Mouse (Mus musculus): ENCODE measurements around the gene Wnk1. TPM values are rescaled to one million over a fixed set of nuclear protein-coding genes. Genes with fewer than 3 reads are reported as not detected.
"Not testable (repeated sequence)": the region's sequence is repeated elsewhere in the genome, so short reads cannot be mapped to it uniquely, and the experiment has no call there.

Gene Wnk1
- polyA plus RNA-seq (2016; fragmentation: Nextera tagmentation; extraction: Ambion mirVana), result 58.6 and 67.7 TPM in 2 replicates

DNA sequence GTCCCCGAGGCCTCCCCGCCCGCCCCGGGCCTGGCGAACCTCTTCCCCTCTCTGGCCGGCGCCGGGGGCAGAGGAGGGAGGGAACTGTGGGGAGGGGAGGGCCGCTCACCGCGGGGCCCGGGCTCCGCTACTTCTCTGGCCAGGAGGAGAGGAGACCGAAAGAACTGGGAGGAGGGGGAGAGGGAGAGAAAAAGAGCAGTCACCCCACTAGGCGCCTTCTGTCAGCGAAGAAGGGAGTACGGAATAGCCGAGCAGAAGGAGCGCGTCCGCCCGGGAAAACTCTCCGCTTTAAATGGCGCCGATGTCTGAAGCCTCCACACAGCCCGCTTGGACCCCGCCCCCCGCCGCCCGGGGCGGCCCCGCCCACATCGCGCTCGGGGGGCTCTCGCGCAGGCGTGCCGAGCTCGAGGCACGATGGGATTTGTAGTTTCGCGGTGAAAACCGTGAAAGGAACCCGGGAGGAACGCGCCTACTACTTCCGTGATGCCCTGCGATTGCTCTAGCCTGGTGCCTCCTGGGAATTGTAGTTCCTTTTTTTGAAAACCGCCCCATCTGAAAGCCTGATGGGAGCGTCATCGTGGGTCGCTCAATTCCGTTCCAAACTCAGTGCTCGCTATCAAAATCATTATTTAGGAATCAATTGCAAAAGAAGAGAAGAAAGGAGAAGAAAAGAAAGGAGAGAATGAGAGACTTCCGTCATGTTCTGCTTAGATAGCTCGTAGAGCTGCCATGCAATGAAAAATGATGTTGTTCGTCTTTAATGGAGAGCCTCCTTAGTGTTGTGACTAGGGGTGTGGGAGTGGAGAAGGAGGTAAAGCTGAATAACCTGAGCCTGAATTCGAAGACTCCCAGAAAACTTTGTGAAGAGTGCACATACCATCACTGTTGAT lies at the start of gene Wnk1:
Wnk1 (minus strand) TSS at position 307 of the 890 bp plus-strand sequence.
- Histone ChIP-seq H3K36me3 (peaks cover 3% of the 10 kb centered on the region; the same call in 1 of the 2 replicates), H3K27me3 (peaks cover 3% of the 10 kb centered on the region; the same call in 1 of the 2 replicates), H3K4me3 (replicated peaks) (peak within 1 kb of the TSS; percentile 85), H3K9me3 (no peaks in the 10 kb centered on the region), H3K4me1 (replicated peaks) (peaks cover 14% of the 10 kb centered on the region), H3K27ac (peak within 1 kb of the TSS; percentile 99), H3K9ac (replicated peaks) (peak within 1 kb of the TSS; percentile 90), H3K4me2 (peak within 1 kb of the TSS; percentile 97)
- peak; percentile 94 for ATAC-seq (ENCODE audit: insufficient number of reproducible peaks, insufficient read depth, low FRiP score, low TSS enrichment, low read depth)
- under 1% methylated on average over 53 of the region's 59 CpGs for WGBS

DNA sequence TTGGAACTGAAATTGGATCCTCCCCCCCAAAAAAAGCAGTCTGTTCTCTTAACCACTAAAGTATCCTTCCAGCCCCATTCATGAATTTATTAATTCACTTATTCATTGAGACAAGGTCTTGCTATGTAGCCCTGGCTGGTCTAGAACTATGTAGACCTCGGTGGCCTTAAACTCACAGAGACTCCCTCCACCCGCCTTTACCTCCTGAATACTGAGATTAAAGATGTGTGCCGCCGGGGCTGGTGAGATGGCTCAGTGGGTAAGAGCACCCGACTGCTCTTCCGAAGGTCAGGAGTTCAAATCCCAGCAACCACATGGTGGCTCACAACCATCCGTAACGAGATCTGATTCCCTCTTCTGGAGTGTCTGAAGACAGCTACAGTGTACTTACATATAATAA lies 48.6 kb upstream of the Wnk1 start:
- ATAC-seq (ENCODE audit: insufficient number of reproducible peaks, insufficient read depth, low FRiP score, low TSS enrichment, low read depth); H3K27me3 ChIP-seq; H3K9ac ChIP-seq (replicated peaks); H3K4me2 ChIP-seq; H3K4me3 ChIP-seq (replicated peaks); H3K36me3 ChIP-seq; H3K4me1 ChIP-seq (replicated peaks); H3K27ac ChIP-seq; H3K9me3 ChIP-seq: not testable (repeated sequence)
- 85% methylated on average over 8 of the region's 8 CpGs for WGBS

DNA sequence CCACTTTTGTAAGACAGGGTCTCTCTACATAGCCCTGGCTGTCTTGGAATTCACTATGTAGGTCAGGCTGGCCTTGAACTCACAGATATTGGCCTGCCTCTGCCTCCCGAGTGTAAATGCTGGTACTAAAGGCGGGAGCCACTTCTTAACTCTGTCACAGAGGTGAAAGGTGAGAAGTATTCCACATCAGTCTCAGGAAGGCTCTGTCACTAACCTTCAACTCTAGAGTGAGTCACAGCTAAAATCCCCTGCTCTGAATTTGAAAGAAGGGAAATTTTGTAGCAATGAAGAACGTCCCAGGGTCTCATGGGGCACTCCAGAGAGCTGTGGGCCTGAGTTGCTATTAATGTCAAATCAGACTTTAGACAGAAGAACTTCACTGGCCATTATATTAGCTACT lies 47.4 kb upstream of the Wnk1 start:
- Histone ChIP-seq H3K4me1 (replicated peaks) (no peaks in the 10 kb centered on the region), H3K27me3 (no peaks in the 10 kb centered on the region), H3K4me2 (no peak overlapping the region), H3K9ac (replicated peaks) (no peak overlapping the region), H3K9me3 (no peaks in the 10 kb centered on the region), H3K36me3 (no peaks in the 10 kb centered on the region), H3K27ac (no peak overlapping the region), H3K4me3 (replicated peaks) (no peak overlapping the region)
- no peak for ATAC-seq (ENCODE audit: insufficient number of reproducible peaks, insufficient read depth, low FRiP score, low TSS enrichment, low read depth)
- 70% methylated on average over 3 of the region's 3 CpGs for WGBS

DNA sequence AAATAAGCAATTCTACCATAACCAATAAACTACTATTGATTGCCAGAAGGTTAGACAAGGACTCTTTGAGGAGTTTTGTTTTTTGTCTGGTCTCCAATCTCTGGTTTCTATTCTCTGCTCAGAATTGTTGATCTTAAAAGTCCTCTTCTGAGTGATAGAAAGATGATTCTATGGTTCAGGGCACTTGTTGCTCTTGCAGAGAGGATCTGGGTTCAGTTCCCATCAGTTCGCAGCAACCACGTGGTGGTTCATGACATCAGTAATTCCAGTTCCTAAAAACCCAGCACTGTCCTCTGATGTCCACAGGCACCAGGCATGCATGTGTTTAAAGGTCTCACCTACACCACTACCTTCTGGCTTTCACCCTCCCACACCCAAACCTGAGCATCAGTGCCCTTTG lies 46.5 kb upstream of the Wnk1 start:
- Histone ChIP-seq H3K4me1 (replicated peaks) (no peaks in the 10 kb centered on the region), H3K9ac (replicated peaks) (no peak overlapping the region), H3K9me3 (no peaks in the 10 kb centered on the region), H3K27me3 (no peaks in the 10 kb centered on the region), H3K27ac (no peak overlapping the region), H3K36me3 (no peaks in the 10 kb centered on the region), H3K4me2 (no peak overlapping the region), H3K4me3 (replicated peaks) (no peak overlapping the region)
- 91% methylated on average over 2 of the region's 2 CpGs for WGBS
- no peak for ATAC-seq (ENCODE audit: insufficient number of reproducible peaks, insufficient read depth, low FRiP score, low TSS enrichment, low read depth)

DNA sequence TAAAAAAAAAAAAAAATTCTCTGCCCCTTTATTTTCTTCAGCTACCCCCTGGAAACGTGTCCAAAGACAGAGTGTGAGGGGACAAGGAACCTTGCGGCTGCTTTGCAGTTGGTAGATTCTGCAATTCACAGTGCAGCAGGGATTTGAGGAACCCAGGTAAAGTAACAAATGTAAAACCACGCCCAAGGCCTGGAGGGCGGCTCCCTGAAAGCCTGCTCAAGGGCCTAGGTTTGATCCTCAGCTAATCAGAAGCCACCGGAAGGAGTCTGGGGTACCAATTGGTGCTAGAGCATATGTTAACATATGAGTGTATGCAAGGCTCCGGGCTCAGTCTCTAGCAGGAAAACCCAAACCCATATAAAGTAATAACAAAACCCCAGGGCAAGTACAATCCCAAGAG lies 45.0 kb upstream of the Wnk1 start:
- 69% methylated on average over 6 of the region's 6 CpGs for WGBS
- no peak for ATAC-seq (ENCODE audit: insufficient number of reproducible peaks, insufficient read depth, low FRiP score, low TSS enrichment, low read depth)
- no peaks in the 10 kb centered on the region for H3K27me3 ChIP-seq

DNA sequence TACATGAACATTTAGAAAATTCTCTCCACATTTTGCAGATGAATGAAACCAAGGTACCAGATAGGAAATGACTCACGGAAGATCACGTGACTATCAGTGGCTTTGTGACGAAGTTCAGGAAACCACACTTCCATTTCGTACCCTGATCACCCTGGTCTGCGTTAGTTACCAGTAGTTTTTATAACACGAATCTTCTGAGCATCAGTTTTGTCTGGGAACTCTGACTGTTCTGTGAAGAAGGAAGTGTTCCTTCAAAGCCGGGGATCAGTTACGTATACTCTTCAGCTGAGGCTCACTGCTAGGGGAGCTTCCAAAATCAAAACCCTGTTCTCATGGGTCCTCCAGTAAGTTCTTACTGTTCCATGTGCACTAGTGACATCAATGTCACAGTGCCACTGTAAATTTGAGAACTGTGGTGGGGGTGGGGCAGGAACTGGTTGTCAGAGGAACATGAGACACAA lies 44.5 kb upstream of the Wnk1 start:
- H3K36me3 ChIP-seq, result no peaks in the 10 kb centered on the region
- H3K27ac ChIP-seq, result no peak overlapping the region
- H3K27me3 ChIP-seq, result no peaks in the 10 kb centered on the region
- no peaks in the 10 kb centered on the region for H3K4me1 ChIP-seq (replicated peaks)
- H3K9ac ChIP-seq (replicated peaks), result no peak overlapping the region
- H3K9me3 ChIP-seq, result no peaks in the 10 kb centered on the region
- WGBS, result 84% methylated on average over 8 of the region's 8 CpGs
- H3K4me2 ChIP-seq, result no peak overlapping the region
- no peak overlapping the region for H3K4me3 ChIP-seq (replicated peaks)
- no peak for ATAC-seq (ENCODE audit: insufficient number of reproducible peaks, insufficient read depth, low FRiP score, low TSS enrichment, low read depth)

More for the DNA sequence above, 45.0 kb upstream of the Wnk1 start:
- no peak overlapping the region for H3K27ac ChIP-seq
- H3K4me1 ChIP-seq (replicated peaks), result no peaks in the 10 kb centered on the region
- no peaks in the 10 kb centered on the region for H3K9me3 ChIP-seq
- no peak overlapping the region for H3K4me3 ChIP-seq (replicated peaks)
- H3K36me3 ChIP-seq, result no peaks in the 10 kb centered on the region
- no peak overlapping the region for H3K4me2 ChIP-seq
- no peak overlapping the region for H3K9ac ChIP-seq (replicated peaks)

DNA sequence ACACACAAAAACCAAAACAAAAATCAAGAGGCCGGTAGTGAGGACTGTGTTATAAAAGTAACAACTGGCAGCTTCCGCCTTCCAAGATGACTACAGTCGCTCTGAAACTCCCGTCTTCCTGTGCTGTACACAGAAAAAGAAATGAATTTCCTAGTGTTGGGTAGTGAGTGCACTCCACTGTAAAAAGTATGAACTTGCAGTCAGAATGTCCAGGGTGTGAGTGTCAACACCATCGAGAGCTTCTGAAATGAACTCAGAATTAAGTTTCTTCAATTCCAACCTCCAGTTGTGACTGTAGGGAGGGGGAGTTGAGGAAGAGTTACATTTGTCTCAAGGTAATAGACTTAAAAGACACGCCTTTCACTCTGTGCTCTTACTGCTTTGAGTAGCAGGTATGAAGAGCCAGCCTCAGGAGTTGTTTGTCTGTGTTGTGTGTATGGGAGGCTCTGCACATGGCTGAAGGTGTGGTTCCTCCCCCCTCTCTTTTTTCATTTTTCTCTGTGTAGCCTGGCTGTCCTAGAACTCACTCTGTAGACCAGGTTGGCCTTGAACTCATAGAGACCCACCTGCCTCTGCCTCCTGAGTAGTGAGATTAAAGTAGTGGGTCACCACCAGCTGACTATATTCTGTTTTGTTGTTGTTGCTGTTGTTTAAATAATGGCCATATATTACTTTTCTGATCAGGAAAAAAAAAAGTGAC lies 43.9 kb upstream of the Wnk1 start:
- ATAC-seq (ENCODE audit: insufficient number of reproducible peaks, insufficient read depth, low FRiP score, low TSS enrichment, low read depth), result no peak
- 84% methylated on average over 6 of the region's 6 CpGs for WGBS
- H3K27me3 ChIP-seq, result no peaks in the 10 kb centered on the region
- no peaks in the 10 kb centered on the region for H3K9me3 ChIP-seq
- no peak overlapping the region for H3K27ac ChIP-seq
- H3K9ac ChIP-seq (replicated peaks), result no peak overlapping the region
- H3K4me3 ChIP-seq (replicated peaks), result no peak overlapping the region
- no peaks in the 10 kb centered on the region for H3K4me1 ChIP-seq (replicated peaks)
- H3K4me2 ChIP-seq, result no peak overlapping the region
- H3K36me3 ChIP-seq, result no peaks in the 10 kb centered on the region

DNA sequence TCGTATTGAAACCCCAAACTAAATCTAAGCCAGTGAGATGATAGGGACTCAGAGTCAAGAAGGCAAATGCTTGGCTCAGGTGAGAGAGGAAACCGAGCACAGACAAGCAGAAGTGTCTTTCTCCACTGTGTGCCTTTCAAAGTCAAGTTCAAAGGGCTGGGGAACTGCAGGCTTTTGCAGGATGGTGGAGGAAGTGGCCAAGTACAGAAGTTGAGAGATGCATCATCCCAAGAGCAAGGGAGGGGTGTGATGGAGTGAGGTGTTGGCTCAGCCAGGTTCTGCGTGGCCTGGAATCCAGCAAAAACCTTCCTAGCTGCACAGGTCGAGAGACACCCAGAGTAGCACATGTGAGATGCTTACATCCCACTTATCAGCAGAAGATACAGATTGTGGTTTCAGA lies 43.0 kb upstream of the Wnk1 start:
- Histone ChIP-seq H3K27me3 (no peaks in the 10 kb centered on the region), H3K27ac (no peak overlapping the region), H3K4me3 (replicated peaks) (no peak overlapping the region), H3K9ac (replicated peaks) (no peak overlapping the region), H3K4me2 (no peak overlapping the region), H3K36me3 (no peaks in the 10 kb centered on the region), H3K4me1 (replicated peaks) (no peaks in the 10 kb centered on the region), H3K9me3 (no peaks in the 10 kb centered on the region)
- WGBS, result 84% methylated on average over 4 of the region's 4 CpGs
- no peak for ATAC-seq (ENCODE audit: insufficient number of reproducible peaks, insufficient read depth, low FRiP score, low TSS enrichment, low read depth)

DNA sequence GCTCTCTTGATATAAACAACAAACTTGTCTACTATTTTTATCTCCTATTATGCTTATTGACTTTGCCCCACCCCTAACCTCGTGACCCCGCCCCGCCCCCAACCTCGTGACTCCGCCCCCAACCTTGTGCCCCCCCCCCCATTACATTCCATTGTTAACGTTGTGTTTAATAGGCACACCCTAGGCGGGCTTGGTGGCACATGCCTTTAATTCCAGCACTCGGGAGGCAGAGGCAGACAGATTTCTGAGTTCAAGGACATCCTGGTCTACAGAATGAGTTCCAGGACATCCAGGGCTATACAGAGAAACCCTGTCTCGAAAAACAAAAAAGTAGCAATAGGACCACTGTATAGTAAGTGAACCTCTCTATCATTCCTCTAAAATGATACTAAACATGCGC lies 41.1 kb upstream of the Wnk1 start:
- Histone ChIP-seq H3K27ac (no peak overlapping the region), H3K4me3 (replicated peaks) (no peak overlapping the region), H3K4me2 (no peak overlapping the region), H3K36me3 (no peaks in the 10 kb centered on the region), H3K27me3 (no peaks in the 10 kb centered on the region), H3K9ac (replicated peaks) (no peak overlapping the region), H3K9me3 (no peaks in the 10 kb centered on the region), H3K4me1 (replicated peaks) (no peaks in the 10 kb centered on the region)
- ATAC-seq (ENCODE audit: insufficient number of reproducible peaks, insufficient read depth, low FRiP score, low TSS enrichment, low read depth), result no peak
- 82% methylated on average over 10 of the region's 10 CpGs for WGBS

DNA sequence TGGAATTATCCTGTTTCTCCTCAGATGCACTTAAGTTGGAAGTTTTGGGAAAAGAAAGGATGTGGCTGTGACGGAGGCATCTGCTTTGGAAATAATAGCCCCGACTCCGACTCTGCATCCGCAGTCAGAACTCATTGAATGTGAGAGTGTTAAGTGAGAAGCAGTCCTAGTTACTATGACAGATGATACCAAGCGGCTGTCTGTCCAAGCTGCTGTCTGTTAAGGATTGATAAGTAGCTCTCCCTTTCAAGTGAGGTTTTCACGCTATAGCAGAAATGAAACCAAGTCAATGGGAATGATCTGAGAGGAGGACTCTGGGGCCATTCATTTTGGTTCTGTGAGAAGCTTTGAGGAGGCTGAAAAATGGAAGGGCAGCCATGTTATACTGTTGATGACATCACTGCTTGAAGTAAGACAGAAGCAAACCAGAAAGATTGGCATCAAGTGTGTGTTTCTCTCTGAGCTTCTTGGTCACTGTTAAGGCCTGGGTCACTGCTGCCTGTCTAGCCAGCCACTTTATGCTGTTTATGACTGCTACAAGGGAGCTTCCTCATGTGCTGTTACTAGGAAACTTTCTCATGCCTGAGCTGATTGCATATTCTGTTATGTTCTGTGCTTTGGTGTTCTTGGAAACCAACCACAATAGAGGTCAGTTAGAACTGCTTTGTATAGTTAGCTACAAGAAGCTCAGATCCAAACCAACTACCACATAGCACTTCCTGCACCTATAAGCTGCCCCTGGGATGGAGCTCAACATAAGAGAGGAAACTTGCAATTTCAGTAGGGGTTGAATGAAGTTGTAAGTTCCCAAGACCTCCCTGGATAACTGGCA lies 38.4 kb upstream of the Wnk1 start:
- no peaks in the 10 kb centered on the region for H3K36me3 ChIP-seq
- no peaks in the 10 kb centered on the region for H3K4me1 ChIP-seq (replicated peaks)
- 84% methylated on average over 6 of the region's 6 CpGs for WGBS
- H3K4me3 ChIP-seq (replicated peaks), result no peak overlapping the region
- no peak overlapping the region for H3K27ac ChIP-seq
- no peak for ATAC-seq (ENCODE audit: insufficient number of reproducible peaks, insufficient read depth, low FRiP score, low TSS enrichment, low read depth)
- no peaks in the 10 kb centered on the region for H3K9me3 ChIP-seq
- H3K9ac ChIP-seq (replicated peaks), result no peak overlapping the region
- no peaks in the 10 kb centered on the region for H3K27me3 ChIP-seq
- no peak overlapping the region for H3K4me2 ChIP-seq

DNA sequence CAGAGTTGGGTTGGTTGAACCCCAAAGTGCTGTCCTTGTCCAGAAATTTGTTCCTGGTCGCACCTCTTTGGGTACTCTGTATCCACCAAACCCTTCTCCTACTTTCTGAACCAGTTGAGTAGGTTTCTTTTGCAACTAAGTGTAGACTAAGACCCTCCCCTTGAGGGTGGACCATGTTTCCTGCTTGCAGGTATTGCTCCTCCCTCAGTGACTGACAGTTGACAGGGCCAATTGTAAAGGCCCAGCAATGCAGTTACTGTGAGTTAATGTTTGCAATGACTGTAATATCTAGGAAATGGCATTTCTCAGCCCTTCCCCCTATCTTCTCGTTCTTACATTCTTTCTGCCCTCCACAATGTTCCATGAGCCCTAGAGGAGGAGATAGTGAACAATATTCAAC lies 34.2 kb upstream of the Wnk1 start:
- 78% methylated on average over 2 of the region's 2 CpGs for WGBS
- Histone ChIP-seq H3K9me3 (no peaks in the 10 kb centered on the region), H3K4me1 (replicated peaks) (no peaks in the 10 kb centered on the region), H3K27me3 (no peaks in the 10 kb centered on the region), H3K4me3 (replicated peaks) (no peak overlapping the region), H3K4me2 (no peak overlapping the region), H3K9ac (replicated peaks) (no peak overlapping the region), H3K27ac (no peak overlapping the region), H3K36me3 (no peaks in the 10 kb centered on the region)
- no peak for ATAC-seq (ENCODE audit: insufficient number of reproducible peaks, insufficient read depth, low FRiP score, low TSS enrichment, low read depth)
